Mouse (Mus musculus) bone marrow, adult 2 months (tissue): ENCODE measurements around the gene Ryr1. TPM values are rescaled to one million over a fixed set of nuclear protein-coding genes. Genes with fewer than 3 reads are reported as not detected.

ENCODE experiments used
- H3K27ac ChIP-seq: fragments of 200-500 bp; 2 replicates; pipeline ENCODE4 v1.5.1; 2012; ENCODE audit warnings: low read depth, mild to moderate bottlenecking, control low read depth, inconsistent platforms, low read length; ENCODE audit not compliant: control insufficient read depth, poor library complexity, insufficient read depth
- H3K4me1 ChIP-seq: fragments of 200-500 bp; 2 replicates; pipeline ENCODE4 v1.6.1; 2011; ENCODE audit warnings: low read length; ENCODE audit not compliant: control insufficient read depth, insufficient read depth
- H3K4me3 ChIP-seq: fragments of 200-500 bp; replicated peaks from 2 replicates; pipeline ENCODE3; 2011; ENCODE audit warnings: mild to moderate bottlenecking, low read depth, low read length, control low read depth; ENCODE audit not compliant: control insufficient read depth
- CTCF ChIP-seq: fragments of 200-500 bp; IDR thresholded peaks from 2 replicates; pipeline ENCODE4 v1.5.1; 2011; ENCODE audit warnings: low read length, control low read depth; ENCODE audit not compliant: control insufficient read depth, insufficient read depth
- POLR2A ChIP-seq: fragments of 200-500 bp; IDR thresholded peaks from 2 replicates; pipeline ENCODE4 v1.6.1; 2011; ENCODE audit warnings: low read depth, mild to moderate bottlenecking, control low read depth, low read length, borderline replicate concordance; ENCODE audit not compliant: control insufficient read depth
- WGBS: fragments of 180-500 bp; shearing (Covaris S2); methylation state at CpG from one replicate; pipeline ENCODE4 v1.1.7; 2018; 5-methylcytosine and 5-hydroxymethylcytosine counted together
- polyA plus RNA-seq: library from polyadenylated mRNA; stranded (reverse); fragments of >200 nt; gene quantifications from 2 replicates; pipeline ENCODE4 v1.2.4, GENCODE M21; 2011; ENCODE audit warnings: low replicate concordance; ENCODE audit not compliant: missing spikeins, insufficient read depth, insufficient read length

Ryr1 gene
- polyA plus RNA-seq, 1 experiment = 2.7 TPM

DNA sequence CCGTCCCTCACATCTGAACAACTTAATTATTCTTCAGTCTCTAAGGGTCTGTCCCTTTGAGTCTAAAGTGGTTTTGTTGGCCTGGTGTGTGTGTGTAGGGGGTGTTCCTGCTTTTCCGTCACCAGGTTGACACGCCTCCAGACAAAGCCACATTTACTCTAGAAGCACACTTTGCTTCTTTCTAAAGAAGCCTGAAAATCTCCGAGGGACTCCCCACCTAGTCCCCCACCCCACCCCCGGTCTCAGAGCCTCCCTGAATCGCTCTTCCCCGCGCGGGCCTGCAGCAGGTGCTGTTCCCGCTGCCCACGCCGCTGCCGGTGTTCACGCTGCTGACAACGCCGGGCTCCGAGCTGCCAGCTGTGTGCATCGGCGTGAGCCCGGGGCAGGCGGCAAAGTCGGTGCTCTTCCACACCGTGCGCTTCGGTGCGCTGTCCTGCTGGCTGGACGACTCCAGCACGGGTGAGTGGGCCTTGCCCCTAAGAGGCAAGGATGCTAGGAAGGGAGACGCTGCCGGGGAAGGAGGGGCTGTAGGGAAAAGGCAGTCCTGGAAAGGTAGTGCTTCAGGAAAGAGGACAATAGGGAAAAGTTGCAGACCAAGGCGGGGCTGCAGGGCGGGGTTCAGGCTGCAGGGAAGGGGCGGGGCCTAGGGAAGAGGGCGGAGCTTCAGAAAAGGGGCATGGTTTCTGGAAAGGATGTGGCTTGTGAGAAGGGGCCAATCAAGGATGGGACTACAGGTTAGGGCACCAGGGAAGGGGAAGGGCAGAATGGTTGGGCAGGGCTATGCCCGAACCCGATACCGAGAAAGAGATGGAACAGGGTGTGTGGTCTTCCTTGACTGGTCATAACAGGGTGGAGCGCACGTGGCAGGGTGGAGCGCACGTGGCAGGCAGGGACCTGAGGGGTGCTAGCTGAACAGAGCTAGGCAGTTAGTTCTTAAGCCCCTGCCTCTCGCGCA lies 124.1 kb downstream of the Ryr1 start:
- Histone ChIP-seq H3K4me1 (peaks cover 3% of the 10 kb centered on the region), H3K27ac (peak overlapping the region; percentile 72), H3K4me3 (peak overlapping the region; percentile 74)
- TF ChIP-seq CTCF = no peak
- TF ChIP-seq POLR2A = peak; percentile 34; the same call in 1 of the 2 replicates
- 3% methylated on average over 43 of the region's 43 CpGs for WGBS

DNA sequence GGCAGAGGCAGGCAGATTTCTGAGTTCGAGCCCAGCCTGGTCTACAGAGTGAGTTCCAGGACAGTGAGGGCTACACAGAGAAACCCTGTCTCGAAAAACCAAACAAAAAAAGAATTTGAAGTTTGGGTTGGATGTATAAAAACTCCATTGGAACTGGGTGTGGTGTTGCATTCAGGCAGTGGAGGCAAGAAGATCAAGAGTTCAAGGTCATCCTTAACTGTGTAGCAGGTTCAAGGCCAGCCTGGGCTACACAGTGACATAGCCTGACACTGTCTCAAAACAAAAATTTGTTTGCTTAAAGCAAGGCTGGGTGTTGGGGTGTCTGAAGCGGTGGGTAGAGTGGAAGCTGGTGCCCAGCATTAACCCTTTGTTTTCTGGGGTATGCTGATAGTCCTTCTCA lies 131.6 kb downstream of the Ryr1 start:
- no peak for TF ChIP-seq POLR2A
- Histone ChIP-seq H3K4me1 (no peaks in the 10 kb centered on the region), H3K4me3 (no peak overlapping the region), H3K27ac (no peak overlapping the region)
- WGBS = 86% methylated on average over 3 of the region's 3 CpGs

DNA sequence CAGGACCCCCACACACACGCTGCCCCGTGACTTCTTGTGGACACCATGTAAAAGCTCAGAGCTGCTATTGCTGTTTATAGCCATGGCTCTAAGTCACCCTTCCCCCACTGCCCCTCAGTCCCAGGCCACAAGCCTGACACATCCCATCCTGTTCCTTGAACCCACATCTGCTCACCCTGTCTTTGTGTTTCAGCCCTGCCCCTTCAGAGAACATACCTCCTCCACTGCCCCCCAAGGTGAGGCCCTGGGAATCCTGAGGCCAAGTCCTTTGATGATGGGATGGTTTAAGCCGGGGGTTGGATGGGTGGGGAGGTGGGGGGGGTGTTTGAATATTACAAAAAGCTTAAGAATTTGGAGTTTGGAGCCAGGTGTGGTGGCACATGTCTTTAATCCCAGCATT lies 132.0 kb downstream of the Ryr1 start:
- Histone ChIP-seq H3K27ac (no peak overlapping the region), H3K4me1 (no peaks in the 10 kb centered on the region), H3K4me3 (no peak overlapping the region)
- WGBS = 90% methylated on average over 3 of the region's 3 CpGs
- TF ChIP-seq POLR2A = no peak

DNA sequence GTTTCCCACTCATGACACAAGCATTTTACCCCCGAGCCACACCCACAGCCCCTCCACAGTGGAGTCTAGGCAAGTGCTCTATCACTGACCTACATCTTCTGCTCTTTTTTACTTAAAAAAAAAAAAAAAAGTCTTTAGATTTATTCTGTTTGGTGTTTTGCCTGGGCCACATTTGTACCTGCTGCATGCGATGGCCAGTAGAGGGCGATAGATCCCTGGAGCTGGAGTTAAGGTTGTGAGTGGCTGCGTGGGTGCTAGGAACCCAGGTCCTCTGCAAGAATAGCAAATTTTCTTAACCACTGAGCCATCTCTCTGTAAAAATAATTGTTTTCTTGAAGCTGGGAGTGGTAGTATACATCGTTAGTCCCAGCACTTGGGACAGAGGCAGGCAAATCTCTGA lies 133.4 kb downstream of the Ryr1 start:
- TF ChIP-seq CTCF = peak; percentile 77
- no peak for TF ChIP-seq POLR2A
- Histone ChIP-seq H3K4me1 (no peaks in the 10 kb centered on the region), H3K4me3 (no peak overlapping the region), H3K27ac (no peak overlapping the region)
- WGBS = 90% methylated on average over 5 of the region's 5 CpGs

DNA sequence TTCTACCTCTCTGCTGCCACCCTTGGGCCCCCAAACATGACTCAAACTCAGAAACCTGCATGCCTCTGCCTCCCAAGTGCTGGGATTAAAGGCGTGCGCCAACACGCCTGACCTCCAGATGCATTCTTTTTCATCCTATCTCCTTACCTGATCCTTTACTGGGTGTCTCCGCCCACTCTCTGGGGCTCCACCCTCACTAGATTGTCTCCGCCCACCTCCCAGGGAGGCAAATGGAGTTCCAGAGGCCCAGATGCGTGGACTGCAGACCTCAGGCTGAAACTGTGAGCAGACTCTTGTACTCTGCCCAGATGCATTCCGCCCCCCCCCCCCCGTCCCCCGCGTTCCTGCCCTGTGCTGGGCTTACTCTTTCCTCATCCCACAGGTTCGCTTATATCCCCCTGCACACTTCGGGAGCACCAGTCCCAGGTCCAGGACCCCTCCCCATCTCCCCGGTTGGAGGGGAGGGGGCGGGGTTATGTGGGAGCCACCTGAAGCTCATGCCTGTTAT lies 134.2 kb downstream of the Ryr1 start:
- H3K4me3 ChIP-seq = no peak overlapping the region
- WGBS = 85% methylated on average over 14 of the region's 14 CpGs
- H3K27ac ChIP-seq = no peak overlapping the region
- no peak for TF ChIP-seq CTCF
- no peak for TF ChIP-seq POLR2A
- H3K4me1 ChIP-seq = no peaks in the 10 kb centered on the region

DNA sequence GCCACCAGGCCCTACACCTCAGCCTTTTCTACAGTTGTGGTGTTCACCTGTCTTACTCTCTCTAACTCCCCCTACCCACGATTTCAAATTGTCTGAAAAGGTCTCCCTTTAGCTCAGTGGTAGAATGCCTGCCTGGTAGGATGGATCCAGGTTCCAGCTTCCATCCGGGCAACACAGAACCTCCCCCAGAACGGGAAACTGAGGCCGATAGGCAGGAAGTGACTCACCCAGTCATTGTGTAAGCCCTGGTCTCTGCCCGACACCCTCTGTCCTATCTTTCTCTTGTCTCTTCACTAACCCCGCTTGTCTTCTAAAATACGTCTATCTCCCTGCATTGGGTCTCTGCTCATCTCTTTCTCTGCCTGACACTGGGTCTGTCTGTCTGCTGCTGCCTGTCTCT lies 139.8 kb downstream of the Ryr1 start:
- Histone ChIP-seq H3K4me3 (no peak overlapping the region), H3K27ac (no peak overlapping the region), H3K4me1 (peaks cover 2% of the 10 kb centered on the region; the same call in 1 of the 2 replicates)
- WGBS = 43% methylated on average over 7 of the region's 7 CpGs
- no peak for TF ChIP-seq POLR2A
- no peak for TF ChIP-seq CTCF

DNA sequence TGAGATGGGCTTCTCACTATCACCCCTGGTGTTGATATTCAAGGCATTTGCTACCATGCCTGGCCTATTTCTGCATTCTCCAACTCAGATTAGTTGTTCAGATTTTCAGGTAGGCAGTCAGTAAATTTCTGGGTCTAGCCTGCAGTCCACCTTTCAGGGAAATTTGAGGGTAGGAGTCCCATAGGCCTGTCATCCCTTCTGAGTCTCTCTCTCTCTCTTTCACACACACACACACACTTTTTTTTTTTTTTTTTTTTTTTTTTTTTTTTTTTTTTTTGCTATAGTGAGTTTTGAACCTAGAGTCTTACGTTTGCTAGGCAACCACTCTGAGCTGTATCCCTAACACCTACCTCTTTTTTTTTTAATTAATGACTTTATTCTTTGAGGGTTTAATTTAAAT lies 140.5 kb downstream of the Ryr1 start:
- no peak overlapping the region for H3K4me3 ChIP-seq
- TF ChIP-seq POLR2A (no peak), CTCF (no peak)
- 86% methylated on average over 1 of the region's 1 CpGs for WGBS
- H3K27ac ChIP-seq = no peak overlapping the region
- H3K4me1 ChIP-seq = peaks cover 2% of the 10 kb centered on the region; the same call in 1 of the 2 replicates

DNA sequence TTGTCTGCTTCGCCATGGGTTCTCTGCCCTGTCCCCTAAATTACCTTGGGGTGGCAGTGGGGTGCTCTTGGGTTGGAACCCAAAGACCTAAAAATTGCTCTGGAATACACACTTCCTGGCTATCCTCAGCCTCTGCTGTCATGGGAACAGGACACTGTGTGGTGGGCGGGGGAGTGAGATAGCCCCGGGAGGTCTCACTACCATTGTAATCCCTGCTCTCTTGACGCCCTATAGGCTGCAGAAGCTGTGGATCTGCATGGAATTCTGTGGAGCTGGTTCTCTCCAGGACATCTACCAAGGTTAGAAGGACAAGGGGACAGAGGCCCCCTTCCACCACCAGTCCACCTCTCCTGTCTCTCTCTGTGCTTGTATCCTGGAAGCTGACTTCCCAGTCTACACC lies 141.1 kb downstream of the Ryr1 start:
- Histone ChIP-seq H3K4me1 (peaks cover 2% of the 10 kb centered on the region; the same call in 1 of the 2 replicates), H3K27ac (no peak overlapping the region), H3K4me3 (no peak overlapping the region)
- 68% methylated on average over 4 of the region's 4 CpGs for WGBS
- TF ChIP-seq CTCF = no peak
- no peak for TF ChIP-seq POLR2A

DNA sequence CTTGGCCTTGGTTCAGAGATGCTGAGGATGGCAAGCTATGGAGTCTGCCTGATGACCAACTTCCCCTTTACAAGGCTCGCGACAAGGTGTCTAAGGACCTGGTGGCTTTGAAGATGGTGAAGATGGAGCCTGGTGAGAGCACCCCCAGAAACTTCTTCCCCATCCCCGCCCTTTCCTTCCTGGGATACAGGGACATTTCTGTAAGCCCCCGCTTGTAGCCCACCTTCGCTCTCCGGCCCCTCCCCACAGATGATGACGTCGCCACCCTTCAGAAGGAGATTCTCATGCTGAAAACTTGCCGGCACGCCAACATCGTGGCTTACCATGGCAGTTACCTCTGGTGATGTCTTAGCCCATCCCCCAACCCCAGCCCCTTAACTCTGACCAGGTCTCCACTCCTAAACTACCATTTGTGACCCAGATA lies 141.8 kb downstream of the Ryr1 start:
- WGBS = under 1% methylated on average over 11 of the region's 11 CpGs
- Histone ChIP-seq H3K4me1 (peaks cover 2% of the 10 kb centered on the region; the same call in 1 of the 2 replicates), H3K27ac (peak overlapping the region; percentile 88), H3K4me3 (peak overlapping the region; percentile 83)
- no peak for TF ChIP-seq POLR2A
- no peak for TF ChIP-seq CTCF
